Mouse (Mus musculus) lung, postnatal 4 days (tissue): ENCODE data around the gene Taco1.

Experiments
- DNase-seq, 2 experiments: peaks; one replicate each; pipeline ENCODE4 v3.0.0; 2021

The Taco1 gene

DNA sequence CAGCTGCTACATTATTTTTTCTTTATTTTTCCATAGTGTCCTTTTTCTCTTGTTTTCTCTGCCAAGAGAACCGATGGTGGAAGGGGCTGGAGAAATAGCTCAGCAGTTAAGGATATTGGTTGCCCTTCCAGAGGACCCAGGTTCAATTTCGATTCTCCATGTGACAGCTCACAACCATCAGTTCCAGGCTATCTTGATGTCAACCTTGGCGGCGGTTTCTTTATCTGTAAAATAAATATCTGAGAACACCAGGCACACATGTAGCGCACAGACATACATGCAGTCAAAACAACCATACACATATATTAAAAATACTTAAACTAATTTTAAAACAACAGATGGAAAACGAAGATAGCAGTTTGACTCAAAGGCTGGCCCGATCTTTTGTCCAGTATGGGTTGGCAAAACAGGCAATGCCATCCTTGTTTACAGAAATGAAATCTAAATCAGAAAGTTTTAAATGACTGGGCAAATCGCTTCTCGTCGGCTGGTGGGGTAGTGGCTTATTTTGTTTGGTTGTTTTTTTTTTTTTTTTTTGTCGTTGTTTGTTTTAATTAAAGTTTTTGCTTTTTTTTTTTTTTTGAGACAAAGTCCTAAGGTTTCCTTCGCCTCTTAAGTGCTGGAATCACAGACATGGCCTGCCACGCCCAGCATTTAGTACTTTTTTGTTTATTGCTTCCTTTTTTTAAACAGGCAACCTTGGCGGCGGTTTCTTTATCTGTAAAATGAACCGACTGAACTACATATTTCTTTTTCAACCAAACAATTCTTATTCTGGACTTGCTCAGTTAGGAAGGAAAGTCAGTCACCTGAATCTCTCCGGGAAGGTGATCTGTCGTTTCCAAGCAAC is 563 bp upstream of the Taco1 start:
- DNase-seq = no peak

DNA sequence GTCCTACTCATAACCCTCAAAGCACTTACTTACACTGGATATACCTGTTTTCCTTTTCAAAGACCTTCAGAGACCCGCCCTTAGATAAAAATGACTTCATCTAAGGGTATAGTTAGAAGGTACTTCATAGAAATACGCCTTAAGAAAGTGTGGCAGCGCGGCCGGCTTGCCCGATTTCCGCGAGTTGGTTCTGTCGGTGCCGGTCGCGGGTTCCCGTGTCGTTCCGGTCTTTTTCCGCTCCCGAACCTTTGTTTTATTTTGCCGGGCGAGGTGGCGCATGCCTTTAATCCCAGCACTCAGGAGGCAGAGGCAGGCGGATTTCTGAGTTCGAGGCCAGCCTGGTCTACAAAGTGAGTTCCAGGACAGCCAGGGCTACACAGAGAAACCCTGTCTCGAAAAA is 755 bp downstream of the Taco1 start:
- peak; percentile 36 to 45 for DNase-seq

DNA sequence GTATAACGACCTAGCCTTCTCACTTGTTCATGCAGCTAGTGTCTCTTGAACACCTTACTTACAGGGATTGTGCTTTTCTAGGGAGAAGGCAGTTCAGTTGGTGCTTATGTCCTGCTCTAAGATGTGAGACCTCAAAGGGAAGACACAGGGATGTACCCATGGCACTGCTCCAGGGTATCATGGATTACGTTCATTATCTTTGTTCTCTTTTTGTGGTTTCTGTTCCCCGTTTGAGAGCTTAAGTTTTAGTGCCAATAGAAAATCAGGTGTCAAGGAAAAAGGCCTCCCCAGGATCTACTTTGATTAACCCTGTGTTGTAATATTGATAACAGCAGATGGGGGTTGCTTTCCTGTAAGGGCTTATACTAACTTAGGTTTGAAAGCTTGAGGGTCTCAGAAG is 7.9 kb downstream of the Taco1 start:
- DNase-seq = no peak

DNA sequence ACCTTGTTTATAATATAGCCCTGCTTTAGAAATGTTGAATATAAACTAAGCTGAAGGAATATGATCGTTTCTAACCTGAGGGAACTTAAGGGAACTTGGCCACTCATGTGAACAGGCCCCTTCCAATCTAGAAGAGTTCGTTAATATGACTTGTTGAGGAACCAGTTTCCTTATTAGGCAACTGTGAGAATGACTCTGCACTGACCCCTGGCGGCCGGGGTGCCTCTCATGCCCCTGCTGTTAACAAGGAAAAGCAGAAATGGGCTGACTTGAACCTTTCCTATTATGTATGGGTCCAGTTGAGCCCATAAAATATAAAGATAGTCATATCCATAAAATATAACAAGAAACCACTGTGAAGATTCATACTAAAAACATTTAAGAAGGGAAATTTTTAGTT is 10.5 kb downstream of the Taco1 start:
- DNase-seq = peak; percentile 69 to 83

DNA sequence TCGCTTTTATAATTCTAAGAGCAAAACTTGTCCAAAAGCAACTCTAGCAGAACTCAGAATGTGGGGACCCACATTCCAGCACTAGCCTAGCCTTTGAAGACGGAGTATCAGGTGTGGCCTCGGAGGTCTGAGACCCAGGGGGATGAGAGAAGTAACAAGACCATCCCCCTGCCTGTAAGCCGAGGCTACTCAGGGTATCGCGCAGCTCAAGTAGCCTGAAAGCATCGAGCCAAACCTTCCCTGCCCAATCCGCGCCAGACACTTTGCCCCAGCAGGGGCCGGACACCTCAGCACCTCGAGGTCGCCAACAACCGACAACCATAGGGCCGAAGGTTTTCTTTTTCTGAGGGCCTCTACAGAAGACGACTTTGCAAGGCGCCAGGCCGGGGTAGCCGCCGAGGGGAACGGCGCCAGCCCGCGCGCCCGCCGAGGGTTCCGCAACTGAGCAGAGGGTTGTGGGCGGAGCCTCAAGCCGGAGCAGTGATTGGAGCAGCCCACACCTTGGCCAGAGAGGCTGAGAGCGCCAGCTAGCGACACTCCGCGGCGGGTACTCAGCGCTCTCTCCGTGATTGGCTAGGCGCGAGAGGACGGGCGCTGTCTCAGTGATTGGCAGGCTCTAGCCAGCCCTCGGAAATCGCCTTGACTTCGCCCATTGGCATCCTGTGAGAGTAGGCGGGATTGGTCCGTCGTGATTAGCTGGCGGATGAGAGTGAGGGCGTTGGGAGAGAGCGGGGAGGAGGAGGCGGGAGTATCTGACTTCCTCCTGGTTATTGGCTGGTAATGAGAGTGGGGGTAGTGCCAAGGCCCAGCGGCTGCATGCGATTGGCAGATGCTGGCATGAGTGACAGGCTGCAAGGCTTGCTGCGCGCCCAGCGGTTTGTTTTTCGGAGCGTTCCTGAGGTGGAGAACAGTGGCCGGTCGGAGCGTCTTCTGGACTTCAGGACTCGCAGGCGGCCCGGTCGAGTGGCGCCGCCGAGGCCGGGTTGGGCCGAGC is 18.1 kb downstream of the Taco1 start, which contains the start of gene Map3k3:
Gene Map3k3, plus strand, starts transcription at position 906 of the 994 bp plus-strand sequence.
- DNase-seq = peak; percentile 99 to 100

DNA sequence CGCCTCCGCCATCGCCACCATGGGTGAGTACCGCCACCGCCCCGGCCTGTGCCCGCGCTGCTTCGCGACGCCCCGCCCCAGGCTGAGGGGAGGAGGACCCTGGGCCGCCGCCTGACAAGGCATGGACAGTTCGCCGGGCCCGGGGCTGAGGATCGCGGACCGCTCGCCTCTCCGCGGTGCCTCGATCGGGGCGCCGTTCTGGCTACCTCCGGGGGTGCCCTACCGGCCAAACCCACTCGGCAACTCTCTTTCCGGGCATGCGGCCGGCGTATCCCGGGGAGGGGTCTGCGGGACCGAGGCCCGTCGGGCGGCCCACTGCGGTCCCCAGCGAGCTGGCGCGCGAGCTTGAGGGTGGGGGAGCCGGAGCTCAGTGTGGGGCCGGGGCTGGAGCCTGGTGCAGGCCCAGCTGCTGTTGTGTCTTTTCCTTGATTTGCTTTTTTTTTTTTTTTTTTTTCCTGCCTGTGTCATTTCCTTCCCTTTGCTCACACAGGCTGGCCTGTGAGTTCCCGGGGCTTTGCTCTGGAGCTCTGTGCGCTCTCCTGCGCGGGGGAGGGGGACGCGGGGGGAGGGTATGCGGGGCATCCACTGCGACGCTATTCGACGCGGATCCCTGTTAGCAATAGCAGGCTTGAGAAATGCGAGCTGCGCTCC is 19.2 kb downstream of the Taco1 start:
- peak; percentile 86 to 91 for DNase-seq

DNA sequence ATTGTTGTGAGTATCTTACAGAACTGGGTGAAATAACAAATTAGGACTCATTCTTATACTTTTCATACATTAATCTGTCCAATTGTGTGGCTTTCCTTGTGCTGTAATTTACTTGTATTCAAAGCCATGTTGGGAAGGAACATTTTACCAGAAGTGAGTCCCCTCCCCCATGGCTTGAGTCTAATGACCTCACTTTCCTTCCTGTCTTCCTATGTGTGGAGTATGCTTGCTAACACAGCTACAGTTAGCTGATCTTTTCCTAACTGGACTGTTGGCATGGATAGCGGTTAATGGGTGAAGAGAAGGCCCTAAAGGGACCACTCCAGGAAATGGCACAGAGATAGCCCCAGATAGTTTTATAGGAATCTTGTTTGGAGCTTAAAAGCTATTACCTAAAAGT is 32.4 kb downstream of the Taco1 start:
- DNase-seq = peak in 1 of 2 experiments; percentile 42

DNA sequence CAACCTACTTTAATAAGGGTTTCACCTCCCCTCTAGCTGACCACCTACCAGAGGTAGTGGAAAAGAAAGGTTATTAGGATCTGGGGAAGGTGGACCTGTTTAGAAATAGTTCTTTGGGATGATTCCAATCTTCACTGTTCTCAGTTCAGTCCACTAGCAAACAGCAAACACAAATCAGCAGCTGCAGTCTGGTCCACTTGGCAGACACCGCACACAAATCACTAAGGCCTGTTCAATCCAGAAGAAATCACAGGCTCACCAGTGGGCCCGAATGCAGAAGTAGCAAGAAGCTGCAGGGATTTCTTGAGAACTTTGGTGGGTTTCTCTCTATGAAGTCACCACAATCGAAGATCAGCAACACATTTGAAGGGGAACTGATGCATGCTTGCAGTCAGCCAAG is 37.0 kb downstream of the Taco1 start:
- DNase-seq = no peak

DNA sequence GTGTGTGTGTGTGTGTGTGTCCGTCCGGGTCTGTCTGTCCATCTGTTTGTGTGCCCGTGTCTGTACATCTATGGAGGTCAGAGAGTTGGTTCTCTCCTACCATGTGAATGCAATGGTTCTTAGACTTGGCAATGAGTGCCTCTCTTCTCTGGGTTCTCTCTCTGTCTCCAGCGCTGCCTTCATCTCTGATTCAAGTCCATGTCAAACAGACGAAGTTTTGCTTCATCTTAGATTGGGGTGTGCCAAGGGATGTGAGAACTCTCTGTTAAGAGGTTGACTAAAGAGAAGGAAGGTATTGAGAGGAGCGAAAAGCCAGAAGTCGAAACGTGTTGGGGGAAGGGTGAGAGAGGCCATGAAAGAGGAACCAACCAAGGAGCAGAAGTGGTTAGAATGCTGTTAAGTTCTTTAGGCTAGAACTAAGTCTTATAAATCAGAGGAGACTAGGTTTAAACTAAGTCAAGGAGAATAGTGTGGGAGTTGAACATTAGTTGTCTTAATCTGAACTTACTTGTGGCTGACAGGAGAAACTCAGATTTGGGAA is 40.3 kb downstream of the Taco1 start:
- DNase-seq = peak; percentile 20 to 39

DNA sequence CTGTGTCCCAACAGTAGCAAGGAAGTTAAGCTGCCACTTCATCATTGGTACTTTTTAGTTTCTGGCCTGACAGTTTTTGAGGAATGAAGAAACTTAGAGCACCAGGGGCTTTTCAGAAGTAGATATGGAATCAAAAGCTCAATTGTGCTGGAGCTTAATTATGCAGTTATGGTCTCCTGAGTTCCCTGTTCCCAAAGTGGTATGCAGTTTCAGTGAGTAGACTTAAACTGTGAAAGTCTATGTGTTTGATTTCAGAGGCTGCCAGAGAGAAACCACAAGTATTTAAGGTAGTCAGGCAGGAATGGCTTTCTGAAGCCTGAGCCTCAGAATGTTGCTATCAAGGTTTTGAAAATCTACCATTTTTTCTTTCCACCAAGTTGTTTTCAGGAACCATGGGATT is 45.8 kb downstream of the Taco1 start:
- DNase-seq = no peak

DNA sequence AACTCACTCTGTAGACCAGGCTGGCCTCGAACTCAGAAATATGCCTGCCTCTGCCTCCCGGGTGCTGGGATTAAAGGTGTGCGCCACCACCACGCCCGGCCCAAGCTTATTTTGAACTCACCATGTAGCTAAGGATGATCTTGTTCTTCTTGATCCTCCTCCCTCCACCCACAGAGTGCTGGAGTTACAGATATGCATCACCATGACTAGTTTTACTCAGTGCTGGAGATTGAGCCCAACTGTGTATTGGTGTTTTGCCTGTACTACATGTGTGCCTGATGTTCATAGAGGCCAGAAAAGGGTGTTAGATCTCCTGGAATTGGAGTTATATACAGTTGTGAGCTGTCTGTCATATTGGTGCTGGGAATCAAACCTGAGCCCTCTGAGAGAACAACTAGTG is 56.4 kb downstream of the Taco1 start:
- DNase-seq = no peak

DNA sequence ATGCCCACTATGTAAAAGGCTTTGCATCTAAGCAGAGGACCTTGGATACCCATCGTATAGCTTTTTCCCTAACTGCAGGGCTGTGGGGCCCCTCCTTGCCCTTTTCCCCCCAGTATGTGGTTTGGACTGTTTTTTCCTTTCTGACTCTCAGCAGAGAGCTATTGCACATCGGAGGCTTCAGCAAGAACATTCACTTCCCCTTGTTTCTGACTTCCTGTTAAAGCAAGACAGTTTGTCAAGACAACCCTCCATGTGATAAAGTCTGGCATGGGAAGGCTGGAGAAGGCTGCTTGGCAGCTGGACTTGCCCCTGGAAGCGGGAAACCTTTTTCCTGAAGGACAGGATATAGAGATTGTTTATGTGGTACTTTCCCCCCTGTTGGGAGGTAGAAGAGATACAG is 56.9 kb downstream of the Taco1 start:
- DNase-seq = peak; percentile 57 to 59
